Mouse (Mus musculus) spleen, adult 2 months (tissue): ENCODE measurements at regions not wholly inside any gene's neighbourhood (a gene's known extent, or its start where the extent isn't known, plus 50 kb on each side); places are given as distances from the start of the nearest gene placed in this dataset.

ENCODE experiments used
- CTCF ChIP-seq: fragments of 200-500 bp; IDR thresholded peaks from 2 replicates; pipeline ENCODE4 v1.5.1; 2011; ENCODE audit warnings: mild to moderate bottlenecking, inconsistent platforms; ENCODE audit not compliant: insufficient read depth, insufficient read length, insufficient replicate concordance; ENCODE audit errors: extremely low read depth
- POLR2A ChIP-seq: fragments of 200-500 bp; IDR thresholded peaks from 2 replicates; pipeline ENCODE4 v1.6.1; 2011; ENCODE audit warnings: low read depth, low read length, inconsistent platforms

DNA sequence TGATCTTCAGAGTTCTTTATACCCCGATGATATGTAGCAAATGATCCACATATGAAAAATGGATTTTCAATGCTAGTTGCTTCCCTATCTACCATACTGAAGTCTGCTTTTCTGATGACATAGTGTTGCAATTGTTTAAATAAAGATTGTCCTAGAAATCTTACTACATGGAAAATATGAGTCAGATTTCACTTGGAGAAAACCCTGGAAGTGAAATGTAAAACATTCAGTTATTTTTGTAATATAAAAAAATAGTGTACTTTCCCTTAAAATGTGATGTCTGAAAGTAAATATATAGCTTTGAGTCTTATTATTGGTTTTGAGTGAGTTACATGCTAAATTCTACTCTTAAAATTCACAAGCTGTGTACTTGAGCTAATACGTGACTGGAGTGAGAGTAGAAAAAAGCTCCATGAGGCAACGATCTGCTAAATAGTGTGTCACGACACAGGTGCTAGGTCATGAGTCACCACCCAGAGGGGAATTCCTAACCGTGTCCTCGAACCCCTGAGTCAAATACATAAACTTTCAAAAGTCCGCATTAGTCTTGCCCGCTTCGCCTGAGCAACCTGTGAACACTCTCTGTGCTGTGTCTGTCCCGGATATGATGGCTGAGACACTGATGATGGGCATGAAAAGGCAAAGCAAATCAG, 430.5 kb downstream of the Hsfy2 start:
- TF ChIP-seq CTCF, result no peak
- no peak for TF ChIP-seq POLR2A
